Mouse (Mus musculus): ENCODE measurements around the gene Plcl2. TPM values are rescaled to one million over a fixed set of nuclear protein-coding genes. Genes with fewer than 3 reads are reported as not detected.
"Not testable (repeated sequence)": the region's sequence is repeated elsewhere in the genome, so short reads cannot be mapped to it uniquely, and the experiment has no call there.

The Plcl2 gene
- polyA plus RNA-seq, 1 experiment: 11.5 TPM

- no peak for DNase-seq (ENCODE audit: low read depth in 1 of 2, low spot score in 2 of 2)
- TF ChIP-seq CTCF (IDR thresholded peaks at IDR 0.05; ENCODE audit: extremely low read depth, insufficient read depth, insufficient read length, insufficient replicate concordance): no peak
- TF ChIP-seq POLR2A (IDR thresholded peaks at IDR 0.05; ENCODE audit: low read depth, low read length): no peak
- 91% methylated on average over 6 of the region's 6 CpGs for WGBS
- H3K27ac ChIP-seq (ENCODE audit: insufficient read depth, low read length): no peak overlapping the region
- H3K36me3 ChIP-seq (ENCODE audit: control insufficient read depth, insufficient read depth, low read length): peaks cover 10% of the 10 kb centered on the region
- H3K27me3 ChIP-seq (ENCODE audit: control insufficient read depth, insufficient read depth, low read length): no peaks in the 10 kb centered on the region
- no peaks in the 10 kb centered on the region for H3K4me1 ChIP-seq (ENCODE audit: control insufficient read depth, insufficient read depth, insufficient read length)
- no peak overlapping the region for H3K4me3 ChIP-seq (ENCODE audit: extremely low read depth, insufficient read depth, insufficient read length)
Measured at GRCm38 (mm10) chr17:50643989-50644388, 134.8 kb downstream of the Plcl2 start.

- not testable (repeated sequence) for H3K27me3 ChIP-seq (ENCODE audit: control insufficient read depth, insufficient read depth, low read length); H3K4me3 ChIP-seq (ENCODE audit: extremely low read depth, insufficient read depth, insufficient read length); H3K4me1 ChIP-seq (ENCODE audit: control insufficient read depth, insufficient read depth, insufficient read length); H3K36me3 ChIP-seq (ENCODE audit: control insufficient read depth, insufficient read depth, low read length); H3K27ac ChIP-seq (ENCODE audit: insufficient read depth, low read length); DNase-seq (ENCODE audit: low read depth in 1 of 2, low spot score in 2 of 2)
- 96% methylated on average over 4 of the region's 4 CpGs for WGBS
Measured at GRCm38 (mm10) chr17:50648141-50648540, 138.9 kb downstream of the Plcl2 start.

GRCm38 (mm10) chr17:50648757-50649419, 139.7 kb downstream of the Plcl2 start:
- H3K4me1 ChIP-seq (ENCODE audit: control insufficient read depth, insufficient read depth, insufficient read length): no peaks in the 10 kb centered on the region
- no peak overlapping the region for H3K4me3 ChIP-seq (ENCODE audit: extremely low read depth, insufficient read depth, insufficient read length)
- TF ChIP-seq CTCF (IDR thresholded peaks at IDR 0.05; ENCODE audit: extremely low read depth, insufficient read depth, insufficient read length, insufficient replicate concordance) (no peak), POLR2A (IDR thresholded peaks at IDR 0.05; ENCODE audit: low read depth, low read length) (no peak)
- no peaks in the 10 kb centered on the region for H3K27me3 ChIP-seq (ENCODE audit: control insufficient read depth, insufficient read depth, low read length)
- peaks cover 6% of the 10 kb centered on the region; the same call in 1 of the 2 replicates for H3K36me3 ChIP-seq (ENCODE audit: control insufficient read depth, insufficient read depth, low read length)
- no peak overlapping the region for H3K27ac ChIP-seq (ENCODE audit: insufficient read depth, low read length)
- 96% methylated on average over 6 of the region's 6 CpGs for WGBS
- no peak for DNase-seq (ENCODE audit: low read depth in 1 of 2, low spot score in 2 of 2)

- peaks cover 6% of the 10 kb centered on the region; the same call in 1 of the 2 replicates for H3K36me3 ChIP-seq (ENCODE audit: control insufficient read depth, insufficient read depth, low read length)
- TF ChIP-seq CTCF (IDR thresholded peaks at IDR 0.05; ENCODE audit: extremely low read depth, insufficient read depth, insufficient read length, insufficient replicate concordance): no peak
- no peak for TF ChIP-seq POLR2A (IDR thresholded peaks at IDR 0.05; ENCODE audit: low read depth, low read length)
- H3K27ac ChIP-seq (ENCODE audit: insufficient read depth, low read length): no peak overlapping the region
- no peaks in the 10 kb centered on the region for H3K27me3 ChIP-seq (ENCODE audit: control insufficient read depth, insufficient read depth, low read length)
- H3K4me3 ChIP-seq (ENCODE audit: extremely low read depth, insufficient read depth, insufficient read length): no peak overlapping the region
- DNase-seq (ENCODE audit: low read depth in 1 of 2, low spot score in 2 of 2): no peak
- H3K4me1 ChIP-seq (ENCODE audit: control insufficient read depth, insufficient read depth, insufficient read length): no peaks in the 10 kb centered on the region
- WGBS: 96% methylated on average over 14 of the region's 14 CpGs
Measured at GRCm38 (mm10) chr17:50650535-50651223, 141.5 kb downstream of the Plcl2 start.

- Histone ChIP-seq H3K4me1 (ENCODE audit: control insufficient read depth, insufficient read depth, insufficient read length) (no peaks in the 10 kb centered on the region), H3K4me3 (ENCODE audit: extremely low read depth, insufficient read depth, insufficient read length) (no peak overlapping the region), H3K27ac (ENCODE audit: insufficient read depth, low read length) (no peak overlapping the region), H3K36me3 (ENCODE audit: control insufficient read depth, insufficient read depth, low read length) (peaks cover 2% of the 10 kb centered on the region; the same call in 1 of the 2 replicates), H3K27me3 (ENCODE audit: control insufficient read depth, insufficient read depth, low read length) (no peaks in the 10 kb centered on the region)
- WGBS: 90% methylated on average over 5 of the region's 5 CpGs
- TF ChIP-seq CTCF (IDR thresholded peaks at IDR 0.05; ENCODE audit: extremely low read depth, insufficient read depth, insufficient read length, insufficient replicate concordance): no peak
- no peak for TF ChIP-seq POLR2A (IDR thresholded peaks at IDR 0.05; ENCODE audit: low read depth, low read length)
- no peak for DNase-seq (ENCODE audit: low read depth in 1 of 2, low spot score in 2 of 2)
Measured at GRCm38 (mm10) chr17:50654741-50655415, 145.7 kb downstream of the Plcl2 start.

- Histone ChIP-seq H3K27me3 (ENCODE audit: control insufficient read depth, insufficient read depth, low read length) (no peaks in the 10 kb centered on the region), H3K4me1 (ENCODE audit: control insufficient read depth, insufficient read depth, insufficient read length) (no peaks in the 10 kb centered on the region), H3K4me3 (ENCODE audit: extremely low read depth, insufficient read depth, insufficient read length) (no peak overlapping the region), H3K27ac (ENCODE audit: insufficient read depth, low read length) (no peak overlapping the region), H3K36me3 (ENCODE audit: control insufficient read depth, insufficient read depth, low read length) (peaks cover 2% of the 10 kb centered on the region; the same call in 1 of the 2 replicates)
- TF ChIP-seq CTCF (IDR thresholded peaks at IDR 0.05; ENCODE audit: extremely low read depth, insufficient read depth, insufficient read length, insufficient replicate concordance): no peak
- no peak for TF ChIP-seq POLR2A (IDR thresholded peaks at IDR 0.05; ENCODE audit: low read depth, low read length)
- WGBS: 84% methylated on average over 4 of the region's 4 CpGs
- DNase-seq (ENCODE audit: low read depth in 1 of 2, low spot score in 2 of 2): no peak
Measured at GRCm38 (mm10) chr17:50655416-50655776, 146.2 kb downstream of the Plcl2 start.

- H3K36me3 ChIP-seq (ENCODE audit: control insufficient read depth, insufficient read depth, low read length): peaks cover 2% of the 10 kb centered on the region; the same call in 1 of the 2 replicates
- no peak for TF ChIP-seq CTCF (IDR thresholded peaks at IDR 0.05; ENCODE audit: extremely low read depth, insufficient read depth, insufficient read length, insufficient replicate concordance)
- no peak for TF ChIP-seq POLR2A (IDR thresholded peaks at IDR 0.05; ENCODE audit: low read depth, low read length)
- H3K27ac ChIP-seq (ENCODE audit: insufficient read depth, low read length): no peak overlapping the region
- H3K4me3 ChIP-seq (ENCODE audit: extremely low read depth, insufficient read depth, insufficient read length): no peak overlapping the region
- no peaks in the 10 kb centered on the region for H3K27me3 ChIP-seq (ENCODE audit: control insufficient read depth, insufficient read depth, low read length)
- no peak for DNase-seq (ENCODE audit: low read depth in 1 of 2, low spot score in 2 of 2)
- no peaks in the 10 kb centered on the region for H3K4me1 ChIP-seq (ENCODE audit: control insufficient read depth, insufficient read depth, insufficient read length)
Measured at GRCm38 (mm10) chr17:50657321-50657720, 148.1 kb downstream of the Plcl2 start.

All from spleen, adult 2 months (tissue).